ENCODE assay signal across 8 mouse cellular contexts in genomic region chr11:101171721-101172433, GRCm38 (mm10). TPM values are rescaled to one million over a fixed set of nuclear protein-coding genes. Genes with fewer than 3 reads are reported as not detected.
DNase-seq lines count a peak whose midpoint lies in the region; ATAC-seq and TF ChIP-seq lines count a peak whose summit lies in the region.

No protein-coding gene starts in this region.

- peak; percentile 88 for DNase-seq in ES-CJ7 (ENCODE audit: low read depth, low spot score)
- peak; percentile 86 for DNase-seq in adrenal gland, postnatal 36 days
- peak; percentile 74 to 75 for DNase-seq in heart, postnatal 14 days
- peak; percentile 70 for DNase-seq in large intestine, adult 2 months (ENCODE audit: low read depth, low spot score)
- DNase-seq in lung, embryonic 14.5 days = peak; percentile 93
- no peak for DNase-seq in T-cell, adult 2 months (ENCODE audit: low spot score)

- peaks cover 11% of the 10 kb centered on the region for H3K36me3 ChIP-seq in forebrain, embryonic 12.5 days (replicated peaks)
- peaks cover 15% of the 10 kb centered on the region for H3K36me3 ChIP-seq in lung, embryonic 14.5 days (ENCODE audit: insufficient read depth)
- H3K36me3 ChIP-seq in neural tube, embryonic 14.5 days (ENCODE audit: control insufficient read depth, insufficient read depth, low read length) = peaks cover 7% of the 10 kb centered on the region

- H3K4me1 ChIP-seq in forebrain, embryonic 12.5 days = peaks cover 76% of the 10 kb centered on the region
- H3K4me1 ChIP-seq in lung, embryonic 14.5 days (ENCODE audit: insufficient read depth) = peaks cover 21% of the 10 kb centered on the region
- H3K4me1 ChIP-seq in neural tube, embryonic 14.5 days (ENCODE audit: control insufficient read depth, insufficient read depth, low read length) = peaks cover 49% of the 10 kb centered on the region

- peaks cover 79% of the 10 kb centered on the region for H3K27me3 ChIP-seq in forebrain, embryonic 12.5 days
- peaks cover 47% of the 10 kb centered on the region for H3K27me3 ChIP-seq in lung, embryonic 14.5 days (ENCODE audit: insufficient read depth, low read length)
- H3K27me3 ChIP-seq in neural tube, embryonic 14.5 days (ENCODE audit: control insufficient read depth, insufficient read depth, low read length) = peaks cover 17% of the 10 kb centered on the region

- intact Hi-C loops in heart, postnatal 14 days (cut with DNase I) = loop anchor here (10.0 kb wide), 1 partner anchor 277 kb away; no protein-coding TSS in a partner anchor

- under 1% methylated on average over 31 of the region's 31 CpGs for WGBS in forebrain, embryonic 12.5 days
- 1% methylated on average over 31 of the region's 31 CpGs for WGBS in large intestine, adult 2 months
- WGBS in lung, embryonic 14.5 days = under 1% methylated on average over 31 of the region's 31 CpGs
- under 1% methylated on average over 31 of the region's 31 CpGs for WGBS in neural tube, embryonic 14.5 days

- no peaks in the 10 kb centered on the region for H3K9me3 ChIP-seq in forebrain, embryonic 12.5 days
- H3K9me3 ChIP-seq in lung, embryonic 14.5 days (ENCODE audit: low read depth, low read length) = no peaks in the 10 kb centered on the region
- H3K9me3 ChIP-seq in neural tube, embryonic 14.5 days (ENCODE audit: control insufficient read depth, low read length) = no peaks in the 10 kb centered on the region

- ATAC-seq in forebrain, embryonic 12.5 days (ENCODE audit: low FRiP score) = peak; percentile 54
- peak; percentile 68 for ATAC-seq in lung, embryonic 14.5 days (ENCODE audit: insufficient read depth)
- ATAC-seq in neural tube, embryonic 14.5 days (ENCODE audit: low read depth) = peak; percentile 64

- peak overlapping the region; percentile 89 for H3K4me2 ChIP-seq in forebrain, embryonic 12.5 days
- peak overlapping the region; percentile 71 for H3K4me2 ChIP-seq in lung, embryonic 14.5 days
- peak overlapping the region; percentile 87 for H3K4me2 ChIP-seq in neural tube, embryonic 14.5 days (ENCODE audit: low read depth, low read length)

- peak overlapping the region; percentile 78 for H3K27ac ChIP-seq in forebrain, embryonic 12.5 days
- peak overlapping the region; percentile 90 for H3K27ac ChIP-seq in lung, embryonic 14.5 days (ENCODE audit: low read depth)
- H3K27ac ChIP-seq in neural tube, embryonic 14.5 days (ENCODE audit: low read depth, low read length) = peak overlapping the region; percentile 82

- no peak for TF ChIP-seq CTCF in lung, embryonic 14.5 days (IDR thresholded peaks at IDR 0.05; ENCODE audit: low read depth)

- H3K4me3 ChIP-seq in forebrain, embryonic 12.5 days (replicated peaks) = peak overlapping the region; percentile 45
- H3K4me3 ChIP-seq in lung, embryonic 14.5 days (ENCODE audit: low read depth, low read length) = peak overlapping the region; percentile 48
- H3K4me3 ChIP-seq in neural tube, embryonic 14.5 days (ENCODE audit: low read depth, low read length) = peak overlapping the region; percentile 50

- H3K9ac ChIP-seq in forebrain, embryonic 12.5 days = peak overlapping the region; percentile 56
- H3K9ac ChIP-seq in lung, embryonic 14.5 days = peak overlapping the region; percentile 51
- peak overlapping the region; percentile 63 for H3K9ac ChIP-seq in neural tube, embryonic 14.5 days (replicated peaks; ENCODE audit: low read depth, low read length)

RNA-seq across cellular contexts. Expression of gene Plekhh3, which starts 0.7 kb away (rescaled TPM):
- 10 to 100 TPM; 21.5 to 30.0 TPM for total RNA-seq in adrenal gland, postnatal 36 days (2021)
- 9.2 and 9.6 TPM in 2 replicates for polyA plus RNA-seq in forebrain, embryonic 12.5 days (2016; fragmentation: Nextera tagmentation; extraction: Ambion mirVana)
- 10 to 100 TPM; 26.6 to 26.9 TPM for total RNA-seq in heart, postnatal 14 days (2021)
- 22.9 and 31.4 TPM in 2 replicates for polyA plus RNA-seq in large intestine, adult 2 months (2012; rRNA removed)
- polyA plus RNA-seq in lung, embryonic 14.5 days (2014; fragmentation: Nextera tagmentation; extraction: Ambion mirVana) = 15.9 and 18.0 TPM in 2 replicates
- polyA plus RNA-seq in neural tube, embryonic 14.5 days (2014; fragmentation: Nextera tagmentation; extraction: Ambion mirVana) = 7.2 and 10.5 TPM in 2 replicates

RNA-seq across cellular contexts. Expression of gene Cntnap1, which starts 1.6 kb away (rescaled TPM):
- total RNA-seq in adrenal gland, postnatal 36 days (2021) = 1 to 10 TPM; 4.6 to 4.9 TPM
- polyA plus RNA-seq in forebrain, embryonic 12.5 days (2016; fragmentation: Nextera tagmentation; extraction: Ambion mirVana) = 0.46 and 0.57 TPM in 2 replicates
- total RNA-seq in heart, postnatal 14 days (2021) = 1 to 10 TPM; 1.4 to 2.1 TPM
- polyA plus RNA-seq in large intestine, adult 2 months (2012; rRNA removed) = 2.4 and 2.6 TPM in 2 replicates
- polyA plus RNA-seq in lung, embryonic 14.5 days (2014; fragmentation: Nextera tagmentation; extraction: Ambion mirVana) = 0.84 and 1.0 TPM in 2 replicates
- 7.5 and 8.3 TPM in 2 replicates for polyA plus RNA-seq in neural tube, embryonic 14.5 days (2014; fragmentation: Nextera tagmentation; extraction: Ambion mirVana)

RNA-seq across cellular contexts. Expression of gene Ccr10, which starts 3.4 kb away (rescaled TPM):
- total RNA-seq in adrenal gland, postnatal 36 days (2021) = under 1 TPM in 1 of 2 experiments, not detected in 1; 0.43 TPM
- polyA plus RNA-seq in forebrain, embryonic 12.5 days (2016; fragmentation: Nextera tagmentation; extraction: Ambion mirVana) = 0.10 TPM in 1 of 2 replicates, not detected in the other
- not detected for total RNA-seq in heart, postnatal 14 days (2021)
- 9.2 and 16.9 TPM in 2 replicates for polyA plus RNA-seq in large intestine, adult 2 months (2012; rRNA removed)
- 0.11 TPM in 1 of 2 replicates, not detected in the other for polyA plus RNA-seq in lung, embryonic 14.5 days (2014; fragmentation: Nextera tagmentation; extraction: Ambion mirVana)
- polyA plus RNA-seq in neural tube, embryonic 14.5 days (2014; fragmentation: Nextera tagmentation; extraction: Ambion mirVana) = 0.12 and 0.30 TPM in 2 replicates

RNA-seq across cellular contexts. Expression of gene Tubg2, which starts 16.2 kb away (rescaled TPM):
- 1 to 10 TPM; 5.9 to 7.0 TPM for total RNA-seq in adrenal gland, postnatal 36 days (2021)
- 7.6 and 8.3 TPM in 2 replicates for polyA plus RNA-seq in forebrain, embryonic 12.5 days (2016; fragmentation: Nextera tagmentation; extraction: Ambion mirVana)
- 1 to 10 TPM; 2.2 to 2.9 TPM for total RNA-seq in heart, postnatal 14 days (2021)
- polyA plus RNA-seq in large intestine, adult 2 months (2012; rRNA removed) = 1.8 and 2.3 TPM in 2 replicates
- 2.7 and 4.1 TPM in 2 replicates for polyA plus RNA-seq in lung, embryonic 14.5 days (2014; fragmentation: Nextera tagmentation; extraction: Ambion mirVana)
- polyA plus RNA-seq in neural tube, embryonic 14.5 days (2014; fragmentation: Nextera tagmentation; extraction: Ambion mirVana) = 48.5 and 62.6 TPM in 2 replicates

RNA-seq across cellular contexts. Expression of gene Tubg1, which starts 52.1 kb away (rescaled TPM):
- total RNA-seq in adrenal gland, postnatal 36 days (2021) = 10 to 100 TPM; 41.3 to 42.7 TPM
- 103 and 108 TPM in 2 replicates for polyA plus RNA-seq in forebrain, embryonic 12.5 days (2016; fragmentation: Nextera tagmentation; extraction: Ambion mirVana)
- total RNA-seq in heart, postnatal 14 days (2021) = 10 to 100 TPM; 20.9 to 25.8 TPM
- polyA plus RNA-seq in large intestine, adult 2 months (2012; rRNA removed) = 14.4 and 17.8 TPM in 2 replicates
- 89.8 and 96.0 TPM in 2 replicates for polyA plus RNA-seq in lung, embryonic 14.5 days (2014; fragmentation: Nextera tagmentation; extraction: Ambion mirVana)
- polyA plus RNA-seq in neural tube, embryonic 14.5 days (2014; fragmentation: Nextera tagmentation; extraction: Ambion mirVana) = 63.3 and 63.7 TPM in 2 replicates
